Mouse (Mus musculus) cortical plate, adult 2 months (tissue): Measurements from ENCODE around the gene Wdr46. TPM values are rescaled to one million over a fixed set of nuclear protein-coding genes. Genes with fewer than 3 reads are reported as not detected.
"Not testable (repeated sequence)": the region's sequence is repeated elsewhere in the genome, so short reads cannot be mapped to it uniquely, and the experiment has no call there.

Source experiments
- H3K27ac ChIP-seq: fragments of 200-500 bp; 2 replicates; pipeline ENCODE4 v1.5.1; 2012; ENCODE audit warnings: low read length, control low read depth, inconsistent platforms; ENCODE audit not compliant: insufficient read depth
- H3K4me1 ChIP-seq: fragments of 200-500 bp; 2 replicates; pipeline ENCODE4 v1.6.1; 2011; ENCODE audit warnings: low read length; ENCODE audit not compliant: control insufficient read depth, insufficient read depth
- H3K4me3 ChIP-seq: fragments of 200-500 bp; 2 replicates; pipeline ENCODE4 v1.5.1; 2011; ENCODE audit warnings: mild to moderate bottlenecking, low read length, control low read depth; ENCODE audit not compliant: insufficient read depth
- CTCF ChIP-seq: fragments of 200-500 bp; IDR thresholded peaks from 2 replicates; pipeline ENCODE4 v1.5.1; 2011; ENCODE audit warnings: mild to moderate bottlenecking, control low read depth, low read length; ENCODE audit not compliant: insufficient read depth; ENCODE audit errors: extremely low read depth
- POLR2A ChIP-seq: fragments of 200-500 bp; IDR thresholded peaks from 2 replicates; pipeline ENCODE4 v1.6.1; 2011; ENCODE audit warnings: mild to moderate bottlenecking, low read length, control low read depth; ENCODE audit not compliant: insufficient read depth; ENCODE audit errors: extremely low read depth
- polyA plus RNA-seq: library from polyadenylated mRNA; depleted of rRNA; stranded (reverse); fragments of >200 nt; gene quantifications from 2 replicates; pipeline ENCODE4 v1.2.3, GENCODE M21; 2012; rRNA removed

The Wdr46 gene
- polyA plus RNA-seq, 1 experiment: 13.5 TPM

DNA sequence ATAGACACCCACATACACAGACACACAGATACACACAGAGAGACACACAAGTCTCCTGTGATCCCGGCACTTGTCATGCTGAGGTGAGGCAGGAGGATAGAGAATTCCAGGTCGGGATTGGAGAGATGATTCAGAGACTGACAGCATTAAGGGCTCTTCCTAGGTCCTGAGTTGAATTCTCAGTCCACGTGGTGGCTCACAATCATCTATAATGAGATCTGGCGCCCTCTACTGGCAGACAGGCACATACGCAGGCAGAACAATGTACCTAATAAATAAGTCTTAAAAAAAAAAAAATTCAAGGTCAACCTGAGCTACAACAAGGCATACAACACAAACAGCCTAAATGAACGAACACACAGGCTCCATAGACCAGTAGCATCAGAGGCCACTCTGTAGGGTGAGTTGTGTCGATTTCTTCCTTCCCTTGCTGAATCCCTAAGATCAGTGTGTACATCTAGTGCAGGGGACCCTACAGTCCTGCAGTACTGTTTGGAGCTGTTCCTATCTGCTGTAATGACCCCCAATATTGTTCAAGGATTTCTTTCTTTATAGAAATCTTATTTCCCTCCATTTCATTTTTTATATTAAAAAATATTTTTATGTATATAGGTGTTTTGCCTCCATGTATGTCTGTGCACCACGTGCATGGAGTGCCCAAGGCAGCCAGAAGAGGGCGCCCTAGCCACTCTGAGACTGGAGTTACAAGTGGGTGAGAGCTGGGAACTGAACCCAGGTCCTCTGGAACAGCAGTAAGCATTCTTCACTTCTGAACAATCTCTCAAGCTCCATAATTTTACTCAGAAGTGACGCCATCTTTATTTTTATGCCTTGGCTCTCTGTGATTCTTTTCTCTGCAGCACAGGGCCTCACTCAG lies 51.6 kb downstream of the Wdr46 start:
- no peaks in the 10 kb centered on the region for H3K4me1 ChIP-seq
- H3K27ac ChIP-seq: no peak overlapping the region
- TF ChIP-seq POLR2A (no peak), CTCF (peak; percentile 72)
- no peak overlapping the region for H3K4me3 ChIP-seq

GRCm38 (mm10) chr17:33994959-33995358 lies 54.5 kb downstream of the Wdr46 start:
- no peak for TF ChIP-seq POLR2A
- TF ChIP-seq CTCF: no peak
- Histone ChIP-seq H3K4me3 (no peak overlapping the region), H3K4me1 (no peaks in the 10 kb centered on the region)

GRCm38 (mm10) chr17:33995651-33996050 lies 55.2 kb downstream of the Wdr46 start:
- no peak for TF ChIP-seq CTCF
- TF ChIP-seq POLR2A: no peak
- no peaks in the 10 kb centered on the region for H3K4me1 ChIP-seq
- H3K27ac ChIP-seq: no peak overlapping the region
- no peak overlapping the region for H3K4me3 ChIP-seq

More at GRCm38 (mm10) chr17:33994959-33995358, 54.5 kb downstream of the Wdr46 start:
- H3K27ac ChIP-seq: no peak overlapping the region

GRCm38 (mm10) chr17:33997025-33997424 lies 56.6 kb downstream of the Wdr46 start:
- not testable (repeated sequence) for H3K4me1 ChIP-seq, H3K4me3 ChIP-seq, H3K27ac ChIP-seq

- not testable (repeated sequence) for H3K27ac ChIP-seq
- peak overlapping the region; percentile 13; the same call in 1 of the 2 replicates for H3K4me3 ChIP-seq
Observed at GRCm38 (mm10) chr17:33998697-33999096, 58.2 kb downstream of the Wdr46 start.

More at GRCm38 (mm10) chr17:33998697-33999096, 58.2 kb downstream of the Wdr46 start:
- H3K4me1 ChIP-seq: not testable (repeated sequence)

Other genes starting within 250 kb of the Wdr46 start
- gene March2, start 222.0 kb upstream of the Wdr46 start, polyA plus RNA-seq: 127 and 137 TPM in 2 replicates
- gene Rab11b, start 180.1 kb upstream of the Wdr46 start, polyA plus RNA-seq: 470 and 487 TPM in 2 replicates
- 2.4 and 2.9 TPM in 2 replicates for gene Angptl4, start 158.8 kb upstream of the Wdr46 start, polyA plus RNA-seq
- 59.0 and 69.7 TPM in 2 replicates for gene Kank3, start 130.1 kb upstream of the Wdr46 start, polyA plus RNA-seq
- 587 and 641 TPM in 2 replicates for gene Rps28, start 116.1 kb upstream of the Wdr46 start, polyA plus RNA-seq
- 304 and 328 TPM in 2 replicates for gene Ndufa7, start 116.1 kb upstream of the Wdr46 start, polyA plus RNA-seq
- gene Cd320, start 97.6 kb upstream of the Wdr46 start, polyA plus RNA-seq: 30.0 and 33.0 TPM in 2 replicates
- gene Gm7029, start 66.8 kb upstream of the Wdr46 start, polyA plus RNA-seq: not detected in 2 replicates
- gene Kifc1, start 50.0 kb upstream of the Wdr46 start, polyA plus RNA-seq: 2.0 and 2.3 TPM in 2 replicates
- 1.7 TPM in 2 replicates for gene Platr17, start 35.5 kb upstream of the Wdr46 start, polyA plus RNA-seq
- 27.2 and 27.4 TPM in 2 replicates for gene Daxx, start 31.2 kb upstream of the Wdr46 start, polyA plus RNA-seq
- gene Tapbp, start 24.8 kb upstream of the Wdr46 start, polyA plus RNA-seq: 22.1 and 22.3 TPM in 2 replicates
- 31.9 and 33.5 TPM in 2 replicates for gene Zbtb22, start 24.8 kb upstream of the Wdr46 start, polyA plus RNA-seq
- gene Rgl2, start 11.1 kb upstream of the Wdr46 start, polyA plus RNA-seq: 164 and 177 TPM in 2 replicates
- 113 and 116 TPM in 2 replicates for gene Pfdn6, start 317 bp upstream of the Wdr46 start, polyA plus RNA-seq
- gene B3galt4, start 10.8 kb downstream of the Wdr46 start, polyA plus RNA-seq: 7.0 and 7.8 TPM in 2 replicates
- 79.3 and 82.2 TPM in 2 replicates for gene Vps52, start 15.2 kb downstream of the Wdr46 start, polyA plus RNA-seq
- gene Rps18, start 15.3 kb downstream of the Wdr46 start, polyA plus RNA-seq: 410 and 435 TPM in 2 replicates
- 72.2 and 79.0 TPM in 2 replicates for gene H2-K1, start 59.7 kb downstream of the Wdr46 start, polyA plus RNA-seq
- 73.1 and 73.2 TPM in 2 replicates for gene Ring1, start 84.0 kb downstream of the Wdr46 start, polyA plus RNA-seq
- 59.6 and 61.7 TPM in 2 replicates for gene H2-Ke6, start 87.4 kb downstream of the Wdr46 start, polyA plus RNA-seq
- gene Slc39a7, start 91.0 kb downstream of the Wdr46 start, polyA plus RNA-seq: 92.7 and 103 TPM in 2 replicates
- gene Rxrb, start 91.2 kb downstream of the Wdr46 start, polyA plus RNA-seq: 78.5 and 81.5 TPM in 2 replicates
- 9.3 and 12.1 TPM in 2 replicates for gene Col11a2, start 98.8 kb downstream of the Wdr46 start, polyA plus RNA-seq
- gene H2-Oa, start 151.7 kb downstream of the Wdr46 start, polyA plus RNA-seq: 1.4 and 1.7 TPM in 2 replicates
- 27.3 and 29.4 TPM in 2 replicates for gene H2-DMa, start 178.9 kb downstream of the Wdr46 start, polyA plus RNA-seq
- gene Brd2, start 182.0 kb downstream of the Wdr46 start, polyA plus RNA-seq: 181 and 184 TPM in 2 replicates
- gene H2-DMb2, start 202.6 kb downstream of the Wdr46 start, polyA plus RNA-seq: 0.79 and 0.84 TPM in 2 replicates
- gene H2-DMb1, start 212.4 kb downstream of the Wdr46 start, polyA plus RNA-seq: 3.6 and 4.5 TPM in 2 replicates
- gene Tap1, start 246.9 kb downstream of the Wdr46 start, polyA plus RNA-seq: 2.7 and 3.4 TPM in 2 replicates
- gene Psmb9, start 247.1 kb downstream of the Wdr46 start, polyA plus RNA-seq: 3.0 and 3.8 TPM in 2 replicates